Mouse (Mus musculus): Measurements from ENCODE around the gene H2-Eb2. TPM values are rescaled to one million over a fixed set of nuclear protein-coding genes. Genes with fewer than 3 reads are reported as not detected.
A peak's percentile ranks its signal among the peaks of the same experiment; 100 is the strongest.

The H2-Eb2 gene
- total and polyA plus RNA-seq, 2 experiments from 2014 or later, result not detected

DNA sequence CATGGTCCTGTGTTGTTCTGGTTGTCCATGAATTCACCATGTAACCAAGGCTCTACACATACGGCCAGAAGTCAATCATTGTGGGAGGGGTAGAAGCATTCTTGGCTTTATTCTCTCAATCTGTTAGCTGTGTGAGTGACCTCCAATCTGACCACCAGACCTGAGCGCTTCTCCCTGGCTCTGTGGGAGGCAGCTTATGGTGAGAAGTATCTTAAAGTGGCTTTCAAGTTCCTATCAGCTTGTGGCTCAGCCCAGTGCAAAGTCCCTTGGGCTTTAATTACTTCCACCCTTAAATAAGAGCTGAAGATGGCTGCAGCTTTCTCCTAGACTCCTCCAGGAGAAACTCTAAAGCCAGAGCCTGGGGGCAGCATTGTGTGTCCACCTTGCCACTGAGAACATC is 51.4 kb downstream of the H2-Eb2 start, which contains the start of gene Btnl1:
TSS of gene Btnl1 (plus strand) at position 286 of the 400 bp plus-strand sequence.
- Histone ChIP-seq H3K27me3 (ENCODE audit: control insufficient read depth, insufficient read depth, low read length) (no peaks in the 10 kb centered on the region), H3K4me2 (ENCODE audit: low read depth, low read length) (no peak within 1 kb of the TSS), H3K36me3 (replicated peaks; ENCODE audit: control insufficient read depth, insufficient read depth, low read length) (no peaks in the 10 kb centered on the region), H3K9ac (replicated peaks; ENCODE audit: low read depth, low read length) (no peak within 1 kb of the TSS), H3K4me1 (ENCODE audit: control insufficient read depth, insufficient read depth) (no peaks in the 10 kb centered on the region), H3K9me3 (replicated peaks; ENCODE audit: control insufficient read depth, low read length) (no peaks in the 10 kb centered on the region), H3K27ac (ENCODE audit: low read depth) (no peak within 1 kb of the TSS), H3K4me3 (ENCODE audit: low read depth, low read length) (no peak within 1 kb of the TSS)
- TF ChIP-seq EP300 (IDR thresholded peaks at IDR 0.05; ENCODE audit: low read depth) (no peak), CTCF (IDR thresholded peaks at IDR 0.05; ENCODE audit: low read depth) (no peak)
- ATAC-seq (ENCODE audit: insufficient read depth, low read depth), result no peak
- WGBS, result 71% methylated on average over 2 of the region's 2 CpGs
- DNase-seq (ENCODE audit: low spot score), result no peak

GRCm38 (mm10) chr17:34377450-34378209 is 52.2 kb downstream of the H2-Eb2 start:
- DNase-seq (ENCODE audit: low spot score), result no peak
- no peak for ATAC-seq (ENCODE audit: insufficient read depth, low read depth)
- Histone ChIP-seq H3K4me3 (ENCODE audit: low read depth, low read length) (no peak overlapping the region), H3K27ac (ENCODE audit: low read depth) (no peak overlapping the region), H3K9ac (replicated peaks; ENCODE audit: low read depth, low read length) (no peak overlapping the region), H3K4me2 (ENCODE audit: low read depth, low read length) (no peak overlapping the region), H3K36me3 (replicated peaks; ENCODE audit: control insufficient read depth, insufficient read depth, low read length) (no peaks in the 10 kb centered on the region), H3K4me1 (ENCODE audit: control insufficient read depth, insufficient read depth) (no peaks in the 10 kb centered on the region), H3K27me3 (ENCODE audit: control insufficient read depth, insufficient read depth, low read length) (no peaks in the 10 kb centered on the region), H3K9me3 (replicated peaks; ENCODE audit: control insufficient read depth, low read length) (no peaks in the 10 kb centered on the region)
- 46% methylated on average over 6 of the region's 6 CpGs for WGBS
- TF ChIP-seq EP300 (IDR thresholded peaks at IDR 0.05; ENCODE audit: low read depth) (no peak), CTCF (IDR thresholded peaks at IDR 0.05; ENCODE audit: low read depth) (no peak)

GRCm38 (mm10) chr17:34378716-34379115 is 53.3 kb downstream of the H2-Eb2 start:
- no peak for TF ChIP-seq CTCF (IDR thresholded peaks at IDR 0.05; ENCODE audit: low read depth)
- Histone ChIP-seq H3K4me2 (ENCODE audit: low read depth, low read length) (no peak overlapping the region), H3K27me3 (ENCODE audit: control insufficient read depth, insufficient read depth, low read length) (no peaks in the 10 kb centered on the region), H3K9me3 (replicated peaks; ENCODE audit: control insufficient read depth, low read length) (no peaks in the 10 kb centered on the region), H3K9ac (replicated peaks; ENCODE audit: low read depth, low read length) (no peak overlapping the region), H3K4me3 (ENCODE audit: low read depth, low read length) (no peak overlapping the region), H3K36me3 (replicated peaks; ENCODE audit: control insufficient read depth, insufficient read depth, low read length) (no peaks in the 10 kb centered on the region), H3K4me1 (ENCODE audit: control insufficient read depth, insufficient read depth) (no peaks in the 10 kb centered on the region), H3K27ac (ENCODE audit: low read depth) (no peak overlapping the region)
- no peak for ATAC-seq (ENCODE audit: insufficient read depth, low read depth)
- no peak for DNase-seq (ENCODE audit: low spot score)
- 53% methylated on average over 2 of the region's 2 CpGs for WGBS

DNA sequence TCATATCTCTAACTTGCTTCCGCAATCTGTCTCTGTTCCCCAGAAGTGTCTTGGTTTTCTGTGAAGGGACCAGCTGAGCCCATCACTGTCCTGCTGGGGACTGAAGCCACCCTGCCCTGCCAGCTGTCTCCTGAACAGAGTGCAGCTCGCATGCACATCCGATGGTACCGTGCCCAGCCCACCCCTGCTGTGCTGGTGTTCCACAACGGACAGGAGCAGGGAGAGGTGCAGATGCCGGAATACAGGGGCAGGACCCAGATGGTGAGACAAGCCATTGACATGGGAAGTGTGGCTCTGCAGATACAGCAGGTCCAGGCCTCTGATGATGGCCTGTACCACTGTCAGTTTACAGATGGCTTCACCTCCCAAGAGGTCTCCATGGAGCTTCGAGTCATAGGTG is 54.0 kb downstream of the H2-Eb2 start:
- H3K36me3 ChIP-seq (replicated peaks; ENCODE audit: control insufficient read depth, insufficient read depth, low read length), result no peaks in the 10 kb centered on the region
- no peak overlapping the region for H3K4me3 ChIP-seq (ENCODE audit: low read depth, low read length)
- no peaks in the 10 kb centered on the region for H3K9me3 ChIP-seq (replicated peaks; ENCODE audit: control insufficient read depth, low read length)
- no peak overlapping the region for H3K9ac ChIP-seq (replicated peaks; ENCODE audit: low read depth, low read length)
- no peak for ATAC-seq (ENCODE audit: insufficient read depth, low read depth)
- no peaks in the 10 kb centered on the region for H3K27me3 ChIP-seq (ENCODE audit: control insufficient read depth, insufficient read depth, low read length)
- no peak overlapping the region for H3K4me2 ChIP-seq (ENCODE audit: low read depth, low read length)
- no peak overlapping the region for H3K27ac ChIP-seq (ENCODE audit: low read depth)
- TF ChIP-seq CTCF (IDR thresholded peaks at IDR 0.05; ENCODE audit: low read depth), result no peak
- no peak for TF ChIP-seq EP300 (IDR thresholded peaks at IDR 0.05; ENCODE audit: low read depth)
- H3K4me1 ChIP-seq (ENCODE audit: control insufficient read depth, insufficient read depth), result no peaks in the 10 kb centered on the region
- WGBS, result 82% methylated on average over 7 of the region's 7 CpGs
- DNase-seq (ENCODE audit: low spot score), result no peak

GRCm38 (mm10) chr17:34381876-34382275 is 56.4 kb downstream of the H2-Eb2 start:
- DNase-seq (ENCODE audit: low spot score), result no peak
- H3K4me3 ChIP-seq (ENCODE audit: low read depth, low read length), result no peak overlapping the region
- H3K27ac ChIP-seq (ENCODE audit: low read depth), result no peak overlapping the region
- H3K4me1 ChIP-seq (ENCODE audit: control insufficient read depth, insufficient read depth), result no peaks in the 10 kb centered on the region
- no peaks in the 10 kb centered on the region for H3K9me3 ChIP-seq (replicated peaks; ENCODE audit: control insufficient read depth, low read length)
- ATAC-seq (ENCODE audit: insufficient read depth, low read depth), result no peak
- H3K36me3 ChIP-seq (replicated peaks; ENCODE audit: control insufficient read depth, insufficient read depth, low read length), result no peaks in the 10 kb centered on the region
- no peaks in the 10 kb centered on the region for H3K27me3 ChIP-seq (ENCODE audit: control insufficient read depth, insufficient read depth, low read length)
- WGBS, result 64% methylated on average over 11 of the region's 11 CpGs
- H3K4me2 ChIP-seq (ENCODE audit: low read depth, low read length), result no peak overlapping the region
- TF ChIP-seq EP300 (IDR thresholded peaks at IDR 0.05; ENCODE audit: low read depth) (no peak), CTCF (IDR thresholded peaks at IDR 0.05; ENCODE audit: low read depth) (no peak)
- H3K9ac ChIP-seq (replicated peaks; ENCODE audit: low read depth, low read length), result no peak overlapping the region

DNA sequence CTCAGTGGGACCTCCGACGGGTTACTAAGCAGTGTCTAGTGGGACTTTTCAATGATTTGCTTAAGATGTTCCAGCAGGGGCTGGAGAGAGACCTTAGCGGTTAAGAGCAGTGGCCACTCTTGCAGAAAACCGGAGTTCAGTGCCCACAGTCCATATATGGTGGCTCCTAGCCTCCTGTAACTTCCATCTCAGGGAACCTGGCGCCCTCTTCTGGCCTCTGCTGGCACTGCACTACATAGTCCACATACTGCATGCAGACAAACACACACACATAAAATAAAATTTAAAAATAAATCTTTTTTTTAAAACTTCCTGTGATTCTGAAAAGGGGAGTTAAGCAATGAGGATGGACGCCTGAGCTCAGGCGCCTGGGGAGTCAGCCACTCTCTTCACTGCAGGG is 57.7 kb downstream of the H2-Eb2 start:
- no peak overlapping the region for H3K9ac ChIP-seq (replicated peaks; ENCODE audit: low read depth, low read length)
- peak; percentile 4; the same call in 1 of the 2 replicates for TF ChIP-seq CTCF (IDR thresholded peaks at IDR 0.05; ENCODE audit: low read depth)
- TF ChIP-seq EP300 (IDR thresholded peaks at IDR 0.05; ENCODE audit: low read depth), result no peak
- no peaks in the 10 kb centered on the region for H3K27me3 ChIP-seq (ENCODE audit: control insufficient read depth, insufficient read depth, low read length)
- H3K4me1 ChIP-seq (ENCODE audit: control insufficient read depth, insufficient read depth), result no peaks in the 10 kb centered on the region
- H3K27ac ChIP-seq (ENCODE audit: low read depth), result no peak overlapping the region
- no peaks in the 10 kb centered on the region for H3K9me3 ChIP-seq (replicated peaks; ENCODE audit: control insufficient read depth, low read length)
- 73% methylated on average over 7 of the region's 7 CpGs for WGBS
- no peak overlapping the region for H3K4me2 ChIP-seq (ENCODE audit: low read depth, low read length)
- H3K36me3 ChIP-seq (replicated peaks; ENCODE audit: control insufficient read depth, insufficient read depth, low read length), result no peaks in the 10 kb centered on the region
- no peak for ATAC-seq (ENCODE audit: insufficient read depth, low read depth)
- H3K4me3 ChIP-seq (ENCODE audit: low read depth, low read length), result no peak overlapping the region
- no peak for DNase-seq (ENCODE audit: low spot score)

All from heart, postnatal 0 days (tissue).